Mouse (Mus musculus): ENCODE measurements at regions not wholly inside any gene's neighbourhood (a gene's known extent, or its start where the extent isn't known, plus 50 kb on each side); places are given as distances from the start of the nearest gene placed in this dataset.

GRCm38 (mm10) chr3:45523281-45523680 is 145.1 kb downstream of the Pcdh10 start:
- no peak for DNase-seq (ENCODE audit: low spot score in 2 of 2)

GRCm38 (mm10) chr3:45547091-45547490 is 168.9 kb downstream of the Pcdh10 start:
- no peak for DNase-seq (ENCODE audit: low spot score in 2 of 2)

- DNase-seq (ENCODE audit: low spot score in 2 of 2), result peak; percentile 24 to 58
These were observed 177.5 kb downstream of the Pcdh10 start for GRCm38 (mm10) chr3:45555736-45556135.

- DNase-seq (ENCODE audit: low spot score in 2 of 2), result no peak
These were observed 194.8 kb downstream of the Pcdh10 start for GRCm38 (mm10) chr3:45572995-45573394.

GRCm38 (mm10) chr3:45577035-45577434 is 198.8 kb downstream of the Pcdh10 start:
- DNase-seq (ENCODE audit: low spot score in 2 of 2), result no peak

GRCm38 (mm10) chr3:45593561-45593960 is 215.4 kb downstream of the Pcdh10 start:
- DNase-seq (ENCODE audit: low spot score in 2 of 2), result no peak

- no peak for DNase-seq (ENCODE audit: low spot score in 2 of 2)
These were observed 224.1 kb downstream of the Pcdh10 start for GRCm38 (mm10) chr3:45602278-45602677.

- no peak for DNase-seq (ENCODE audit: low spot score in 2 of 2)
These were observed 225.0 kb downstream of the Pcdh10 start for GRCm38 (mm10) chr3:45603151-45603550.

GRCm38 (mm10) chr3:45620729-45621128 is 242.5 kb downstream of the Pcdh10 start:
- DNase-seq (ENCODE audit: low spot score in 2 of 2), result no peak

- DNase-seq (ENCODE audit: low spot score in 2 of 2), result no peak
These were observed 267.8 kb downstream of the Pcdh10 start for GRCm38 (mm10) chr3:45645856-45646450.

- DNase-seq (ENCODE audit: low spot score in 2 of 2), result no peak
These were observed 271.2 kb downstream of the Pcdh10 start for GRCm38 (mm10) chr3:45649361-45649760.

GRCm38 (mm10) chr3:45657023-45657422 is 278.8 kb downstream of the Pcdh10 start:
- no peak for DNase-seq (ENCODE audit: low spot score in 2 of 2)

- DNase-seq (ENCODE audit: low spot score in 2 of 2), result no peak
These were observed 280.0 kb downstream of the Pcdh10 start for GRCm38 (mm10) chr3:45658093-45658776.

- DNase-seq (ENCODE audit: low spot score in 2 of 2), result no peak
These were observed 280.9 kb downstream of the Pcdh10 start for GRCm38 (mm10) chr3:45659052-45659451.

- DNase-seq (ENCODE audit: low spot score in 2 of 2), result no peak
These were observed 292.2 kb downstream of the Pcdh10 start for GRCm38 (mm10) chr3:45670434-45670833.

- no peak for DNase-seq (ENCODE audit: low spot score in 2 of 2)
These were observed 299.5 kb downstream of the Pcdh10 start for GRCm38 (mm10) chr3:45677672-45678071.

GRCm38 (mm10) chr3:45681410-45681809 is 303.2 kb downstream of the Pcdh10 start:
- no peak for DNase-seq (ENCODE audit: low spot score in 2 of 2)

- DNase-seq (ENCODE audit: low spot score in 2 of 2), result no peak
These were observed 329.7 kb downstream of the Pcdh10 start for GRCm38 (mm10) chr3:45707891-45708290.
